Mouse (Mus musculus) embryonic facial prominence, embryonic 12.5 days (tissue): ENCODE data around the gene H2-T3. TPM values are rescaled to one million over a fixed set of nuclear protein-coding genes. Genes with fewer than 3 reads are reported as not detected.
"Not testable (repeated sequence)": the region's sequence is repeated elsewhere in the genome, so short reads cannot be mapped to it uniquely, and the experiment has no call there.

Source experiments
- ATAC-seq: fragments of 200-750 bp; cut with Nextera tagmentation; 2 replicates; pipeline ENCODE4 v1.8.0; 2017; ENCODE audit not compliant: insufficient number of reproducible peaks, insufficient read depth, low FRiP score, low TSS enrichment
- H3K27ac ChIP-seq: fragments of 300-500 bp; sonication (generic); 2 replicates; pipeline ENCODE4 v1.5.1; 2016; ENCODE audit warnings: mild to moderate bottlenecking
- H3K27me3 ChIP-seq: fragments of 300-500 bp; sonication (generic); 2 replicates; pipeline ENCODE4 v1.6.1; 2016; ENCODE audit warnings: mild to moderate bottlenecking, moderate library complexity
- H3K36me3 ChIP-seq: fragments of 300-500 bp; sonication (generic); 2 replicates; pipeline ENCODE4 v1.6.1; 2016; ENCODE audit warnings: mild to moderate bottlenecking
- H3K4me1 ChIP-seq: fragments of 300-500 bp; sonication (generic); 2 replicates; pipeline ENCODE4 v1.6.1; 2016
- H3K4me2 ChIP-seq: fragments of 300-500 bp; sonication (generic); replicated peaks from 2 replicates; pipeline ENCODE4 v1.6.1; 2016; ENCODE audit warnings: mild to moderate bottlenecking, moderate library complexity
- H3K4me3 ChIP-seq: fragments of 300-500 bp; sonication (generic); 2 replicates; pipeline ENCODE4 v1.5.1; 2016; ENCODE audit warnings: mild to moderate bottlenecking
- H3K9ac ChIP-seq: fragments of 300-500 bp; sonication (generic); 2 replicates; pipeline ENCODE4 v1.6.1; 2016; ENCODE audit warnings: mild to moderate bottlenecking, moderate library complexity
- H3K9me3 ChIP-seq: fragments of 300-500 bp; sonication (generic); 2 replicates; pipeline ENCODE4 v1.6.1; 2016; ENCODE audit warnings: mild to moderate bottlenecking, moderate library complexity
- WGBS: fragments of 180-500 bp; shearing (Covaris S2); methylation state at CpG from one replicate; pipeline ENCODE4 v1.1.7; 2016; 5-methylcytosine and 5-hydroxymethylcytosine counted together
- polyA plus RNA-seq: library from polyadenylated mRNA; unstranded; fragments of >200 nt; fragmentation: Nextera tagmentation; extraction: Ambion mirVana; gene quantifications from 2 replicates; pipeline ENCODE4 v1.2.1, GENCODE M21; 2016

The H2-T3 gene
- polyA plus RNA-seq, 1 experiment from 2014 or later, result not detected

DNA sequence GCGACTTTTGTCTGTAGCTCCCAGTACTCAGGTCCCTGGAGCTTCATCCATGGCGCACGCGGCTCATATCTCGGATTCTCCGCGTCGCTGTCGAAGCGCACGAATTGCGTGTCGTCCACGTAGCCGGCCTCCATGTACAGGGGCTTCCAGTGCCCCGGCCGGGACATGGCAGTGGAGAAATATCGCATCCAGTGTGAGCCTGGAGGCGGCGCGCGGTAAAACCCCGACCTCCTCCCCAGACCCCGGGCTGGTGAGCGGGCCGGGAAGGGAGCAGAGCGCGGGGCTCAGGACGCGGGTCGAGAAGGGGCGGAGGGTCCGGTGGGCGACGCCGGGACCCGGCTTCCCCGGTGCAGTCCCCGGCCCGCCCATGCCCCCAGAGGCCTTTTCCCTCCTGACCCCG, 15.8 kb upstream of the H2-T3 start:
- no peak overlapping the region for H3K27ac ChIP-seq
- H3K9me3 ChIP-seq, result no peaks in the 10 kb centered on the region
- peaks cover 74% of the 10 kb centered on the region for H3K27me3 ChIP-seq
- H3K4me3 ChIP-seq, result peak overlapping the region; percentile 25
- peak overlapping the region; percentile 3; the same call in 1 of the 2 replicates for H3K9ac ChIP-seq
- peak overlapping the region; percentile 47 for H3K4me2 ChIP-seq
- WGBS, result under 1% methylated on average over 38 of the region's 41 CpGs
- ATAC-seq, result no peak
- H3K36me3 ChIP-seq, result no peaks in the 10 kb centered on the region
- peaks cover 8% of the 10 kb centered on the region; the same call in 1 of the 2 replicates for H3K4me1 ChIP-seq

- Histone ChIP-seq H3K36me3 (no peaks in the 10 kb centered on the region), H3K4me1 (peaks cover 8% of the 10 kb centered on the region; the same call in 1 of the 2 replicates), H3K9me3 (no peaks in the 10 kb centered on the region), H3K4me2 (peak overlapping the region; percentile 47), H3K27ac (no peak overlapping the region), H3K9ac (peak overlapping the region; percentile 3; the same call in 1 of the 2 replicates), H3K4me3 (peak overlapping the region; percentile 25), H3K27me3 (peaks cover 74% of the 10 kb centered on the region)
- ATAC-seq, result no peak
- WGBS, result under 1% methylated on average over 15 of the region's 15 CpGs
Observed at GRCm38 (mm10) chr17:36205456-36205855, 15.4 kb upstream of the H2-T3 start.

DNA sequence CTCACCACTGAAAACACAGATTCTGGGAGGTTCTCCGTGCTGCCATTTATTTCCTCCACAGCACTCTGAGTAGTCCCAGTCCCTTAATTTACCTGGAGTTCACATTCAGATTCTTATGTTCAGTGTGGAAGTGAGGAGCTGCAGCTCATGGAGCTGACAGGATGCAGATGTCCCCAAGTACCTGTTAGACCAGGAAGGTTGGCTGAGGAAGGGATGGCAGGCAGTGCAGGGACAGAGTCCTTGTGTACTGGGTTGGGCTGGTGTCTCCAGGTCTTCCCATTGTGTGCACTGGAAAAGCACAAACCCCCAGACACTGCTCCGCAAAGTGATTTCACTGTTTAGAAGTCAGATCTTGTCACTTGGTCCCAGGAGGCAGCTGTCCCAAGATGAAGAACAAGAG, 11.8 kb upstream of the H2-T3 start:
- Histone ChIP-seq H3K4me1 (peaks cover 8% of the 10 kb centered on the region; the same call in 1 of the 2 replicates), H3K9ac (no peak overlapping the region), H3K36me3 (no peaks in the 10 kb centered on the region), H3K9me3 (no peaks in the 10 kb centered on the region), H3K4me2 (no peak overlapping the region), H3K4me3 (no peak overlapping the region), H3K27me3 (peaks cover 64% of the 10 kb centered on the region), H3K27ac (no peak overlapping the region)
- WGBS, result 89% methylated on average over 2 of the region's 2 CpGs
- no peak for ATAC-seq

DNA sequence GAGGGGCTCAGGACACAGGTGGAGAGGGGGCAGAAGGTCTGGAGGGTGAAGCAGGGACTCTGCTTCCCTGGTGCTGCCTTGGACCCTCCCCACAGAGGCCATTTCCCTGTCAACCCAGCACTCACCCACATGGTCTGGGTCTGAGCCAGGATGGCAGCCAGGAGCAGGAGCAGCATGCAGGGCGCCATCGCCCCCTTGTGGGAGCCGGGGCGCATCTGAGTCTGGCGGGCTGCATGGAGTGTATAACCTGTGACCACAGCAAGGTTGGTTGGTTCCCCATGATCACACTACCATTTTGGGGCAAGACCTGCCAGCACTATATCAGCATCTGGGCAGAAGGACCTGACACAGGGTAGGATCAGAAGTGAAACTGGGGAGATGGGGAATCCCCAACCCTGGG, 8.2 kb upstream of the H2-T3 start:
- 8% methylated on average over 5 of the region's 5 CpGs for WGBS
- Histone ChIP-seq H3K9me3 (no peaks in the 10 kb centered on the region), H3K4me2 (no peak overlapping the region), H3K36me3 (no peaks in the 10 kb centered on the region), H3K27ac (no peak overlapping the region), H3K4me1 (no peaks in the 10 kb centered on the region), H3K27me3 (peaks cover 43% of the 10 kb centered on the region), H3K4me3 (no peak overlapping the region), H3K9ac (no peak overlapping the region)
- 0 out of 2 replicates have a peak, but pooled peaks have one; percentile 25 for ATAC-seq

DNA sequence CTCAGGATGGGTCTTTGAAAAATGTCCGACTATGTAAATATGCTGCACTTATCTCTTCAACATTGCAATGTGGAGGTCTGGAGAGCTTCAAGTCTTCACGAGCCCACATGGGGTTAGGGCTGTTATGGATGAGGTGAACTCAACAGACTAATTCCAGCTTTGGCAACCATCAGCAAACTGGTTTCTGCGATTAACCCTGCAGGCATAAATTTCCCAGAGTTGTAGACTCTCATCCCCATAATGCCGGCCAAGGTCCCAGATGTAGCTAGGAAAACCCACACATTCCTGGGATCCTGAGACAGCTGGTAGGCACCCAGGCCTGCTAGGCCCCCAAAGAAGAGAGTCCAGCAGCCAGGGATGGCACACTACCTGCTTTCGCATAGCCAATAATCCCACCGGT, 4.4 kb upstream of the H2-T3 start:
- Histone ChIP-seq H3K9ac (no peak overlapping the region), H3K4me2 (no peak overlapping the region), H3K9me3 (no peaks in the 10 kb centered on the region), H3K36me3 (no peaks in the 10 kb centered on the region), H3K27me3 (peaks cover 38% of the 10 kb centered on the region), H3K4me3 (no peak overlapping the region), H3K4me1 (no peaks in the 10 kb centered on the region), H3K27ac (no peak overlapping the region)
- no peak for ATAC-seq
- WGBS, result 85% methylated on average over 6 of the region's 6 CpGs

GRCm38 (mm10) chr17:36193546-36194141, 3.6 kb upstream of the H2-T3 start:
- no peak overlapping the region for H3K4me3 ChIP-seq
- WGBS, result 29% methylated on average over 8 of the region's 8 CpGs
- no peak overlapping the region for H3K9ac ChIP-seq
- no peak for ATAC-seq
- no peak overlapping the region for H3K27ac ChIP-seq
- H3K27me3 ChIP-seq, result peaks cover 37% of the 10 kb centered on the region
- no peaks in the 10 kb centered on the region for H3K9me3 ChIP-seq
- no peaks in the 10 kb centered on the region for H3K36me3 ChIP-seq
- H3K4me2 ChIP-seq, result no peak overlapping the region
- no peaks in the 10 kb centered on the region for H3K4me1 ChIP-seq

DNA sequence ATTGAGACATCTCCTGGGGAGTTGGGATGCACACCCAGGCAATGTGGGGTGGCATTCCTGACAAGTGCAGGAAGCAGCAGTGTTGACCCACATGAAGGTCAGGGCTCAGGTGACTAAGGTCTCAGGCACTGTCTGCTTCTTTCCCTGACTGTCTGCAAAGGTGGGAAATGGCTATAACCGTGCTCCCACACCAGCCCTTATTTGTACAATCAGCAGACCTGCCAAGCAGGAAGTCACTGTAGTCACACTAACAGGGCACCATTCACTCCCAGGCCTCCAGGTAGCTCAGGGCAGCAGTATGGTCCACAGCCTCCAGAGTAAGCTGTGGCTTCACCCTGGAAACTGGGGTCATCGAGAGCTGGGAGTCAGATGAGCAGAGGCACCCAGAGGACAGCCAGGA, 2.3 kb upstream of the H2-T3 start:
- H3K4me2 ChIP-seq, result no peak overlapping the region
- no peaks in the 10 kb centered on the region for H3K4me1 ChIP-seq
- ATAC-seq, result no peak
- no peak overlapping the region for H3K4me3 ChIP-seq
- 50% methylated on average over 2 of the region's 2 CpGs for WGBS
- H3K27ac ChIP-seq, result no peak overlapping the region
- no peaks in the 10 kb centered on the region for H3K9me3 ChIP-seq
- H3K9ac ChIP-seq, result no peak overlapping the region
- peaks cover 36% of the 10 kb centered on the region for H3K27me3 ChIP-seq
- H3K36me3 ChIP-seq, result no peaks in the 10 kb centered on the region

DNA sequence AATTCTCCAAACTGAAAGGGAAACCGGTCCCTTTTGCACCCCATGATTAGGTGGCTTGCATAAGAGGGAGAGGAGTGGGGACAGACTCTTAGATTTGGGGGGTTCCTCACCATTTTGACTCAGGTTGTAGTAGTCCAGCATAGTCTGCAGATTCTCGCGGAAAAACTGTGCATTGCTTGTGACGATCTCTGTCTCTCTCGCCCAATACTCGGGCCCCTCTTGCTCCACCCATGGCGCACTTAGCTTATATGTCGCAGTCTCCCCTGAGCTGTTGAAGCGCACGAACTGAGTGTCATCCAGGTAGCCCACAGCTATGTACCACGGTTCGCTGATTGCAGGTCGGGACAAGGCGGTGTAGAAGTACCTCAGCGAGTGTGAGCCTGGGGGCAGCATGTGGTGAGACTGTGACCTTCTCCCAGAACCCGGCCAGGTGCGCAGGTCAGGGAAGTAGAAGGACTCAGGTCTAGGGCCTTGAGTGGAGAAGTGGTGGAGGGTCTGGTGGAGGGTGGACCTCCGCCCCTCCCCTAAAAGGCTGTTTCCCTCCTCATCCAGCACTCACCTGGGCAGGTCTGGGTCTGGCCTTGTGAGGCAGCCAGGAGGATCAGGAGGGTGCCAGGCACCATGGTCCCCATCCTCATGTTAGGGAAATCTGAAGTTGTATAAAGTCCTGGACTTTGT, 457 bp downstream of the H2-T3 start:
- Histone ChIP-seq H3K9ac (no peak overlapping the region), H3K4me3 (no peak overlapping the region), H3K9me3 (no peaks in the 10 kb centered on the region), H3K4me1 (no peaks in the 10 kb centered on the region), H3K36me3 (no peaks in the 10 kb centered on the region), H3K27me3 (peaks cover 30% of the 10 kb centered on the region), H3K27ac (no peak overlapping the region), H3K4me2 (no peak overlapping the region)
- 32% methylated on average over 18 of the region's 18 CpGs for WGBS
- ATAC-seq, result no peak

DNA sequence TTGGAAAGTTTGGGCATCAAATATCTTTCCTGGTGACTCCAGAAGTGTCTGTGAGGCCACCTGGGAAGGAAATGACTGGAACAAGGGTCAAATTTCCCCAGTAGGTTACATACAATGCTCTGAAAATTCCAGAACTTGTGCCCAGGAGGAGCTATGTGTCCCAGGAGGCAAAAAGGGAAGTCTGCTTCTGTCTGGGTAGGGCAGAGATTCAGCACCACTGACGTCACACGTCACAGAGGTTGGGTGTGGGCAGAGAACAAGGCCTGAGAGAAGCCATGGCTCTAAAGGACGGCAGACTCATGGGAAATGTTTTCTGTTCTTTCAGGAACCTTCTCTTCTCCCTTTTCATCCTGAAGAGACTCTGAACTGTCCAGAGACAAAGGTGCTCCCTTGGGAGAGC, 2.5 kb downstream of the H2-T3 start:
- Histone ChIP-seq H3K9ac (no peak overlapping the region), H3K27ac (no peak overlapping the region), H3K27me3 (peaks cover 29% of the 10 kb centered on the region), H3K4me2 (no peak overlapping the region), H3K36me3 (no peaks in the 10 kb centered on the region), H3K4me1 (no peaks in the 10 kb centered on the region), H3K9me3 (no peaks in the 10 kb centered on the region), H3K4me3 (no peak overlapping the region)
- no peak for ATAC-seq
- 67% methylated on average over 3 of the region's 3 CpGs for WGBS

- H3K27me3 ChIP-seq, result peaks cover 33% of the 10 kb centered on the region
- H3K9ac ChIP-seq, result no peak overlapping the region
- H3K4me2 ChIP-seq, result no peak overlapping the region
- no peak overlapping the region for H3K4me3 ChIP-seq
- no peak overlapping the region for H3K27ac ChIP-seq
- ATAC-seq, result no peak
- H3K9me3 ChIP-seq, result no peaks in the 10 kb centered on the region
- H3K4me1 ChIP-seq, result no peaks in the 10 kb centered on the region
- 78% methylated on average over 12 of the region's 12 CpGs for WGBS
- no peaks in the 10 kb centered on the region for H3K36me3 ChIP-seq
Observed at GRCm38 (mm10) chr17:36182212-36182611, 7.9 kb downstream of the H2-T3 start.

- Histone ChIP-seq H3K27me3 (peaks cover 33% of the 10 kb centered on the region), H3K4me2 (peak overlapping the region; percentile 66), H3K4me3 (peak overlapping the region; percentile 37; the same call in 1 of the 2 replicates)
- ATAC-seq, H3K9me3 ChIP-seq, H3K27ac ChIP-seq, H3K4me1 ChIP-seq, H3K9ac ChIP-seq, H3K36me3 ChIP-seq: not testable (repeated sequence)
- 13% methylated on average over 10 of the region's 10 CpGs for WGBS
Observed at GRCm38 (mm10) chr17:36179446-36179845, 10.6 kb downstream of the H2-T3 start.

DNA sequence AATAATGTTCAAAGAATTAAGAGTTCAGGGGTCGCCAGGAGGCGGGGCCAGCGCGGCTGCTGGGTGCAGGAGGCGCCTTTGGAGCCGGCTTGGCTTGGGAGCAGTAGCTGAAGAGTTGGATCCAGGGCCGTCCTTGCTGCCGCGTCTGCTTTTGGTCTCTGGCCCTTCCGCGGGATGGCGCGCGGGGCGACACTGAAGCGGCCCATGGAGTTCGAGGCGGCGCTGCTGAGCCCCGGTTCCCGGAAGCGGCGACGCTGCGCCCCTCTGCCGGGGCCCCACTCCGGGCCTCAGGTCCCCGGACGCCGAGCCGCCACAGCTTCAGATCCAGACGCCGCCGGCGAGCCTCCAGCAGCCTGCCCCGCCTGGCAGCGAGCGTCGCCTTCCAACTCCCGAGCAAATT, 11.1 kb downstream of the H2-T3 start:
- H3K27ac ChIP-seq, H3K4me1 ChIP-seq, H3K36me3 ChIP-seq, ATAC-seq, H3K9me3 ChIP-seq: not testable (repeated sequence)
- Histone ChIP-seq H3K4me3 (peak overlapping the region; percentile 37), H3K9ac (peak overlapping the region; percentile 47; the same call in 1 of the 2 replicates), H3K27me3 (peaks cover 33% of the 10 kb centered on the region), H3K4me2 (peak overlapping the region; percentile 66)
- under 1% methylated on average over 40 of the region's 40 CpGs for WGBS
